8 mouse cellular contexts compared by ENCODE assay signal in the genomic region with DNA sequence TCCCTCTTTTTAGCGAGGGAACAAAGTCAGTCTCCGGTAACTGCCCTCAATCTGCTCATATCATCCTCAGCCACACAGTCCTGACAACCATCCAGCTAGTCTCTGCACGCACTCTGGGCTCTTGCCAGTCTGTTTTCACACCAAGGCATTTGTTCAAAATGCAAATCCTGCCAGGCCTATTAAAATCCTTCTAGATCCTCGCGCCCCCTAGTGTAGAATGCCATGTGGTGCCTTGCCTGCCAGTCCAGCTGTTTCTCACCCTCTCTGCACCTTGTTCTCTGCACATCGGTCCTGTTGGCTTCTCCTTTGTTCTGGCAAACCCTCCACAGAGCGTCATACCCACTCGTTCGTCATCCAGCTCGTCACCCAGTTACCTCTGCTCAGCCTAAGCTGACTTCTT. TPM values are rescaled to one million over a fixed set of nuclear protein-coding genes. Genes with fewer than 3 reads are reported as not detected.
DNase-seq lines count a peak whose midpoint lies in the region; ATAC-seq lines count a peak whose summit lies in the region.

No protein-coding gene starts in this region.

- H3K4me1 ChIP-seq in liver, embryonic 11.5 days (replicated peaks; ENCODE audit: control insufficient read depth, insufficient read depth, low read length), result no peaks in the 10 kb centered on the region

- H3K4me2 ChIP-seq in liver, embryonic 11.5 days, result peak overlapping the region; percentile 8

- peak; percentile 23 for DNase-seq in CD4-positive helper T cell, adult 2 months (ENCODE audit: low read depth, low spot score)
- peak; percentile 76 for DNase-seq in R1 (ENCODE audit: low read depth, low spot score)
- peak; percentile 78 to 86 for DNase-seq in cerebellum, postnatal 36 days
- DNase-seq in gastrocnemius, adult 8-10 months (ENCODE audit: low spot score in 2 of 2), result peak; percentile 15 to 29
- peak; percentile 65 for DNase-seq in kidney, postnatal 10 days
- DNase-seq in liver, embryonic 11.5 days (ENCODE audit: low spot score), result peak; percentile 38
- peak; percentile 45 for DNase-seq in naive thymus-derived CD4-positive, alpha-beta T cell, adult 2 months (ENCODE audit: low read depth)
- peak; percentile 19 to 32 for DNase-seq in thymus, postnatal 36 days

- no peak for ATAC-seq in liver, embryonic 11.5 days (replicated peaks; ENCODE audit: low FRiP score)

- WGBS in liver, embryonic 11.5 days, result 18% methylated on average over 10 of the region's 10 CpGs

- no peak overlapping the region for H3K9ac ChIP-seq in liver, embryonic 11.5 days (ENCODE audit: low read depth, low read length)

- H3K36me3 ChIP-seq in liver, embryonic 11.5 days (ENCODE audit: control insufficient read depth, insufficient read depth, low read length), result no peaks in the 10 kb centered on the region

- no peak overlapping the region for H3K4me3 ChIP-seq in liver, embryonic 11.5 days (ENCODE audit: low read depth, low read length)

- H3K9me3 ChIP-seq in liver, embryonic 11.5 days (ENCODE audit: control insufficient read depth, low read length), result no peaks in the 10 kb centered on the region

- H3K27me3 ChIP-seq in liver, embryonic 11.5 days (replicated peaks; ENCODE audit: control insufficient read depth, insufficient read depth, low read length), result no peaks in the 10 kb centered on the region

- H3K27ac ChIP-seq in liver, embryonic 11.5 days (ENCODE audit: low read depth, low read length), result no peak overlapping the region

RNA-seq across cellular contexts. Expression of a gene that starts 36.2 kb away (rescaled TPM):
- total RNA-seq in gastrocnemius, adult 8-10 months (2022), result not detected
- not detected in 2 replicates for polyA plus RNA-seq in liver, embryonic 11.5 days (2014; fragmentation: Nextera tagmentation; extraction: Ambion mirVana)

Comparison
In these comparisons a context has a peak if more than half of its experiments do, and no peak if none do; other contexts are left out.
1. DNase-seq: peak in every context shown above with its lines; median percentile 82 in cerebellum, postnatal 36 days; 76 in R1; 65 in kidney, postnatal 10 days; 45 in naive thymus-derived CD4-positive, alpha-beta T cell, adult 2 months; 38 in liver, embryonic 11.5 days; 26 in thymus, postnatal 36 days; 23 in CD4-positive helper T cell, adult 2 months; 22 in gastrocnemius, adult 8-10 months.